Mouse (Mus musculus): ENCODE results near the gene Med10.

Gene Med10

GRCm38 (mm10) chr13:69830606-69831005 lies 28.4 kb downstream of the Med10 start:
- CTCF ChIA-PET = no interaction called here

GRCm38 (mm10) chr13:69832578-69832977 lies 30.4 kb downstream of the Med10 start:
- CTCF ChIA-PET = no interaction called here

- CTCF ChIA-PET = no interaction called here
These were observed 31.2 kb downstream of the Med10 start for GRCm38 (mm10) chr13:69833416-69833815.

GRCm38 (mm10) chr13:69845592-69845991 lies 43.4 kb downstream of the Med10 start:
- CTCF ChIA-PET = no interaction called here

GRCm38 (mm10) chr13:69849579-69849978 lies 47.4 kb downstream of the Med10 start:
- CTCF ChIA-PET = no interaction called here

GRCm38 (mm10) chr13:69852313-69852712 lies 50.1 kb downstream of the Med10 start:
- CTCF ChIA-PET = no interaction called here

GRCm38 (mm10) chr13:69853425-69854043 lies 51.3 kb downstream of the Med10 start:
- CTCF ChIA-PET = no interaction called here

GRCm38 (mm10) chr13:69855941-69856340 lies 53.7 kb downstream of the Med10 start:
- CTCF ChIA-PET = no interaction called here

- CTCF ChIA-PET = no interaction called here
These were observed 60.1 kb downstream of the Med10 start for GRCm38 (mm10) chr13:69862276-69862675.

- CTCF ChIA-PET = no interaction called here
These were observed 62.7 kb downstream of the Med10 start for GRCm38 (mm10) chr13:69864911-69865310.
